Mouse (Mus musculus): ENCODE measurements around the gene Lsm2. TPM values are rescaled to one million over a fixed set of nuclear protein-coding genes. Genes with fewer than 3 reads are reported as not detected.
"Not testable (repeated sequence)": the region's sequence is repeated elsewhere in the genome, so short reads cannot be mapped to it uniquely, and the experiment has no call there.

Gene Lsm2
- polyA plus RNA-seq (2016; fragmentation: Nextera tagmentation; extraction: Ambion mirVana), result 150 and 158 TPM in 2 replicates

DNA sequence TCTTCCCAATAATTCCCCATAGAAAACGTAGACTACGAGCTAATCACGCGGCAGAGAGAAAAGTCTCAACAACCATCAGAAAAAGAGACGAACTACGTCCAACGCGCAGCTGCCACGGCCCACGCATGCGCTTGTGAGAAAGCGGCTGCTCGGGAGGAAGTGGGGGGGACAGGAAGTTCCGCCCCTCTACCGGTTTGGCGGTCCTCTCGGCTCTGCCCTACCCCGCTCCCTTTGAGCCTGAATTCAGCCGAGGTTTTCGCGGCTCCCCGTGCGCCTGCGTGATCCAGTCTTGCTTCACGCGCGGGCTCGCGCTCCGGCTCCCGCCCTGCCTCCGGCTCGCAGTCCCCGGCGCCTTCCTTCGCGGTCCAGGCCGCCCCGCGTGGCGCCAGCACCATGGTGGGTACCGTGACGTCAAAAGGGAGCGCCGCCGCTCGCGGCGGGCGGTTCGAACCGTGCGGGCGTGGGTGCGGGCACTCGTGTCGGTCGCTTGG is at the start of gene Lsm2:
Lsm2 (plus strand) TSS at position 173 of the 491 bp plus-strand sequence.
- peak within 1 kb of the TSS; percentile 80 for H3K9ac ChIP-seq
- H3K36me3 ChIP-seq, result peaks cover 23% of the 10 kb centered on the region
- H3K4me3 ChIP-seq, result peak within 1 kb of the TSS; percentile 78
- H3K4me1 ChIP-seq, result peaks cover 13% of the 10 kb centered on the region
- ATAC-seq (ENCODE audit: low FRiP score, low read depth), result peak; percentile 90
- peak within 1 kb of the TSS; percentile 87 for H3K27ac ChIP-seq
- H3K4me2 ChIP-seq (replicated peaks), result peak within 1 kb of the TSS; percentile 73
- H3K27me3 ChIP-seq (replicated peaks), result no peaks in the 10 kb centered on the region
- no peaks in the 10 kb centered on the region for H3K9me3 ChIP-seq
- under 1% methylated on average over 58 of the region's 58 CpGs for WGBS

DNA sequence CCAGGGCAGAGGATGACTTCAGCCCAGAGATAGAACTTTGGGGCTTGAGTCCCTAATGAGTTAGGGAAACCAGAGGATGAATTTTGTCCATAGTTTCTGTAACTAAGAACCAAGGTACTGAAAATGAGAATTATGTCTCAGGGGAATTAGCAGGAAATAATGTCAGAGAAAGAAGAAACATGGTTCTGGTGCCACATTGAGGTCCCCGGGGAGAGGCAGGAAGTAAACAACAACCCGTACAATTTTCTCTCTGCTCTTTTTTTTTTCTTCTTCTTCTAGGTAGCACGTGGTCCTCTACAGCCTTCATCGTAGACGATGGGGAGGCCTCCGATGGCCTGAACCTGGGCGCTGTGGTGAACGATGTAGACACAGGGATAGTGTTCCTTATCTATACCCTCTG is 49.4 kb upstream of the Lsm2 start:
- H3K4me1 ChIP-seq, result peaks cover 11% of the 10 kb centered on the region; the same call in 1 of the 2 replicates
- peak overlapping the region; percentile 80; the same call in 1 of the 2 replicates for H3K9ac ChIP-seq
- no peak overlapping the region for H3K4me3 ChIP-seq
- H3K9me3 ChIP-seq, result no peaks in the 10 kb centered on the region
- H3K27ac ChIP-seq, result no peak overlapping the region
- 93% methylated on average over 8 of the region's 8 CpGs for WGBS
- H3K36me3 ChIP-seq, result peaks cover 18% of the 10 kb centered on the region
- no peaks in the 10 kb centered on the region for H3K27me3 ChIP-seq (replicated peaks)
- peak overlapping the region; percentile 96 for H3K4me2 ChIP-seq (replicated peaks)
- no peak for ATAC-seq (ENCODE audit: low FRiP score, low read depth)

DNA sequence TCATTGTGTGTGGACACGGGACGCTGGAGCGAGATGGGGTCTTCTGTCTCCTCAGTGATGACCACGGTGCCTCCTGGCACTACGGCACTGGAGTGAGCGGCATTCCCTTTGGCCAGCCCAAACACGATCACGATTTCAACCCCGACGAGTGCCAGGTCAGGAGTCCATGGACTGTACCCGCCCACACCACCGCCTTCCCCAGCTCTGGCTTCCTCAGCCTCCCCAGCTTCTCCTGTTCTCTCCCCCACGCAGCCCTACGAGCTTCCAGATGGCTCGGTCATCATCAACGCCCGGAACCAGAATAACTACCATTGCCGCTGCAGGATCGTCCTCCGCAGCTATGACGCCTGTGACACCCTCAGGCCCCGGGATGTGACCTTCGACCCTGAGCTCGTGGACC is 47.6 kb upstream of the Lsm2 start:
- WGBS, result 76% methylated on average over 24 of the region's 24 CpGs
- H3K27me3 ChIP-seq (replicated peaks), result no peaks in the 10 kb centered on the region
- ATAC-seq (ENCODE audit: low FRiP score, low read depth), result no peak
- H3K9me3 ChIP-seq, result no peaks in the 10 kb centered on the region
- peaks cover 11% of the 10 kb centered on the region; the same call in 1 of the 2 replicates for H3K4me1 ChIP-seq
- H3K4me2 ChIP-seq (replicated peaks), result 0 out of 2 replicates have a peak overlapping the region, but pooled peaks have one; percentile 0
- no peak overlapping the region for H3K27ac ChIP-seq
- H3K9ac ChIP-seq, result no peak overlapping the region
- H3K4me3 ChIP-seq, result no peak overlapping the region
- H3K36me3 ChIP-seq, result peaks cover 18% of the 10 kb centered on the region

DNA sequence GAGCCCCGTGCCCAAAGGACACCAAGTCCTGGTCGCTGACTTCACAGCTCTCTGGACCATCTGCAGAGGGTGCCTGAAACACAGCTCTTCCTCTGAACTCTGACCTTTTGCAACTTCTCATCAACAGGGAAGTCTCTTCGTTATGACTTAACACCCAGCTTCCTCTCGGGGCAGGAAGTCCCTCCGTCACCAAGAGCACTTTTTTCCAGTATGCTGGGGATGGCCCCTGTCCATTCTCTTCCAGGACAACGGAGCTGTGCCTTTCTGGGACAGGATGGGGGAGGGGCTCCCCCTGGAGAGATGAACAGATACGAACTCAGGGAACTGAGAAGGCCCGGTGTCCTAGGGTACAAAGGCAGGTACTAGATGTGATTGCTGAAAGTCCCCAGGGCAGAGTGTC is 46.8 kb upstream of the Lsm2 start:
- Histone ChIP-seq H3K4me1 (peaks cover 11% of the 10 kb centered on the region; the same call in 1 of the 2 replicates), H3K4me3 (no peak overlapping the region), H3K9me3 (no peaks in the 10 kb centered on the region), H3K9ac (no peak overlapping the region), H3K36me3 (peaks cover 18% of the 10 kb centered on the region), H3K27ac (no peak overlapping the region), H3K27me3 (replicated peaks) (no peaks in the 10 kb centered on the region), H3K4me2 (replicated peaks) (no peak overlapping the region)
- 55% methylated on average over 8 of the region's 8 CpGs for WGBS
- no peak for ATAC-seq (ENCODE audit: low FRiP score, low read depth)

DNA sequence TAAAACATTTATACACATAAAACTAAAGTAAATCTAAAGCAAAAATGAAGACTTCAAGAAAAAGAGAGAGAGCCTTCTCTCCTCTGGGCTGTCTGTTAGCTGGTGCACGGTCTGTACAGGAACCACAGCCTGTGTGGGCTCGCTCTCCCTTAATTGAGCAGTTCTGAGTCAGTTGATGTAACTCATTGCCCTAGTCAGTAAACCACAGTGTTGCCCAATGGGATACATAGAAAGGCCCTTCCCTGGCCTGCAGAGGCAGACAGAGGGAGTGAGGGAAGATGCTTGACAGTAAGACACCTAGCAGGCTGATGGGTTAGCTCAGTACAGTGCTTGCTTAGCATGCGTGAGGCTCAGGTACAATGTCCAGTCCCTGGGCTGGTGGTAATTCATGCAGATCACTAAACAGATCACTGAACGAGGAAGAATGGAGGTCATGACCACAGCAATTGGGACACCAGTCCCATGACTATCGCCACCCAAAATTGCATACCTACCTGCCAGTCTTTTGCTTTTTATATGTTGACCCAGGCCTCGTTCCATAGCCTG is 43.6 kb upstream of the Lsm2 start:
- peaks cover 5% of the 10 kb centered on the region; the same call in 1 of the 2 replicates for H3K4me1 ChIP-seq
- 83% methylated on average over 6 of the region's 6 CpGs for WGBS
- no peaks in the 10 kb centered on the region for H3K27me3 ChIP-seq (replicated peaks)
- no peak for ATAC-seq (ENCODE audit: low FRiP score, low read depth)
- H3K9ac ChIP-seq, result no peak overlapping the region
- H3K4me2 ChIP-seq (replicated peaks), result no peak overlapping the region
- H3K36me3 ChIP-seq, result peaks cover 18% of the 10 kb centered on the region
- no peaks in the 10 kb centered on the region for H3K9me3 ChIP-seq
- H3K27ac ChIP-seq, result no peak overlapping the region
- no peak overlapping the region for H3K4me3 ChIP-seq

DNA sequence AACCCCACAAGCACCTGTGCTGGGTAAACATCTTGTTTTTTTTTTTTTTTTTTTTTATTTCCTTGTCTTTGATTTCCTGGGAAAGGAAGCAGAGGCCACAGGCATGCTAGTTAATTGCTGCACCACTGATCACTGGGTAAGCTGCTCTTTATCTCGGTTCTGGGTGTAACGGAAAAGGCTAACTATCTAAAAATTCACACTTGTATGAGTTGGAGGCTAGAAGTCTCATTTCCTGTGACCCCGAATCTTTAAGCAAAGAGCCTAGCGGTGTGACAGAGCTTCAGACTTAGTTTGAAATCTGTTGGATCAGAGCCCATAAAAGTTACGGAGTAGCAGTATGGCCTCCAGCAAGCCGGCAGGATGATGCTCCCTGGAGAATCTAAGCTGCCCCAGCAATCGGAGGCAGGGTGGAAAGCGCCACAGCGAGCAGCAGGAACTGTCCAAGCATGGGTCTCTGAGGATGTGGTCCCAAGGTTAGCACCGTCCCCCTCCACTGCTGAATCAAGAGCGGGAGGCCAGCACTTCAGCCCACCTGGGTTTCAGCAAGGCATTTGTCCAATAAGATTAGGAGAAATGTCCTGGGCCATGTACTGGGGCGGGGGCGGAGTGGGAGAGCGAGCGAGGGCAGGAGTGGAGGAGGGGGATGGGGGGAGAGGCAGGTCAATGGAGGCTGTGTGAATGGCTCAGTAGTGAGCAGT is 40.2 kb upstream of the Lsm2 start:
- no peak overlapping the region for H3K27ac ChIP-seq

DNA sequence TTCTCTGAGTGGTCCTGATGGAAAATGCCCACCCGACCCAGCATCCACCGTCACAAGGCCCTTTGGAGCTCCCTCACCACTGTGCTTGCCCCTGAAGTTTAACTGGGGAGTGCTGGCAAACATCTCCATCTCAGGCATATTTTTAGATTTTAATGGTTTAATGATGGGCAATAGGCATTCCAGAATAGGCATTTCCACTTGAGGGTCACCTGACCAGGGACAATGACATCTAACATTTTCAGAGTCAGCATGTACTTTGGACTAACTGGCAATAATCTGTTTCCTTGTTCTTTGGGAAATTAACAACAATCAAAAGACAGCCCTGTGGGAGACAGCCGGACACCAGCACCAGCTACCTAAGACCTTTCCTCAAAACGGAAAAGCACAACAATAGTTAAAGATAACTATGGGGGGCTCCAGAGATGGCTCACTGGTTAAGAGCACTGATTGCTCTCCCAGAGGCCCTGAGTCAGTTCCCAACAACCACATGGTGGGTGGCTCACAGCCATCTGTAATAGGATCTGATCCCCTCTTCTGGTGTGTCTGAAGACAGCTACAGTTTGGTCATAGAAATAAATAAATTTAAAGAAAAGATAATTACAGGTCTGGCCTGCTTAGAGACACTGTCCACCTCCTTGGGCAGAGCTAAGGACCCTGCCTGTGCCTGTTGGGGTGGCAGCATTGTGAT is 38.4 kb upstream of the Lsm2 start:
- H3K4me3 ChIP-seq, result no peak overlapping the region
- no peaks in the 10 kb centered on the region for H3K36me3 ChIP-seq
- peaks cover 5% of the 10 kb centered on the region; the same call in 1 of the 2 replicates for H3K4me1 ChIP-seq
- H3K27me3 ChIP-seq (replicated peaks), result no peaks in the 10 kb centered on the region
- WGBS, result 77% methylated on average over 4 of the region's 4 CpGs
- H3K9me3 ChIP-seq, result no peaks in the 10 kb centered on the region
- no peak overlapping the region for H3K9ac ChIP-seq
- no peak for ATAC-seq (ENCODE audit: low FRiP score, low read depth)
- H3K27ac ChIP-seq, result no peak overlapping the region
- H3K4me2 ChIP-seq (replicated peaks), result no peak overlapping the region

More for the DNA sequence above, 40.2 kb upstream of the Lsm2 start:
- Histone ChIP-seq H3K9ac (0 out of 2 replicates have a peak overlapping the region, but pooled peaks have one; percentile 18), H3K4me3 (peak overlapping the region; percentile 5; the same call in 1 of the 2 replicates), H3K4me2 (replicated peaks) (peak overlapping the region; percentile 53), H3K4me1 (peaks cover 5% of the 10 kb centered on the region; the same call in 1 of the 2 replicates), H3K9me3 (no peaks in the 10 kb centered on the region), H3K27me3 (replicated peaks) (no peaks in the 10 kb centered on the region), H3K36me3 (peaks cover 2% of the 10 kb centered on the region; the same call in 1 of the 2 replicates)
- no peak for ATAC-seq (ENCODE audit: low FRiP score, low read depth)
- whole genome bisulfite sequencing, result 7% methylated on average over 15 of the region's 15 CpGs

DNA sequence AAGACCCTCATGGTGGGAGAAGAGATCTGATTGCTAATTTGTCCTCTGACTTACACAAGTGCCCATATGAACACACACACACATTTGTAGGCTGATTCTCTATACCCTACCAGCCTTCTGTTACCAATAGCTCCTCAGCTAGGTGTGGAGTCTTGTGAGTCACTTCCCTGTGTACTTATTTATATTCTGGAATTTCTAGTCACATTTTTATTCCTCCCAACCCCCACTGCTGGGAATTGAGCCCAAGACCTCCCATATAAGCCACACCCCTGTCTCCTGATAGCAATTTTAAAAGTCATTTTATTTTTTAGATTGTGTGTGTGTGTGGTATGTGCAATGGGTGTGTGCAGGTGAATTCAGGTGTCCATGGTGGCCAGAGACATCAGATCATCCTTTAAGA is 37.3 kb upstream of the Lsm2 start:
- H3K27ac ChIP-seq, result no peak overlapping the region
- H3K4me1 ChIP-seq, result peaks cover 5% of the 10 kb centered on the region; the same call in 1 of the 2 replicates
- H3K9ac ChIP-seq, result no peak overlapping the region
- no peak overlapping the region for H3K4me2 ChIP-seq (replicated peaks)
- no peaks in the 10 kb centered on the region for H3K9me3 ChIP-seq
- H3K27me3 ChIP-seq (replicated peaks), result no peaks in the 10 kb centered on the region
- H3K36me3 ChIP-seq, result peaks cover 1% of the 10 kb centered on the region
- ATAC-seq (ENCODE audit: low FRiP score, low read depth), result no peak
- no peak overlapping the region for H3K4me3 ChIP-seq

DNA sequence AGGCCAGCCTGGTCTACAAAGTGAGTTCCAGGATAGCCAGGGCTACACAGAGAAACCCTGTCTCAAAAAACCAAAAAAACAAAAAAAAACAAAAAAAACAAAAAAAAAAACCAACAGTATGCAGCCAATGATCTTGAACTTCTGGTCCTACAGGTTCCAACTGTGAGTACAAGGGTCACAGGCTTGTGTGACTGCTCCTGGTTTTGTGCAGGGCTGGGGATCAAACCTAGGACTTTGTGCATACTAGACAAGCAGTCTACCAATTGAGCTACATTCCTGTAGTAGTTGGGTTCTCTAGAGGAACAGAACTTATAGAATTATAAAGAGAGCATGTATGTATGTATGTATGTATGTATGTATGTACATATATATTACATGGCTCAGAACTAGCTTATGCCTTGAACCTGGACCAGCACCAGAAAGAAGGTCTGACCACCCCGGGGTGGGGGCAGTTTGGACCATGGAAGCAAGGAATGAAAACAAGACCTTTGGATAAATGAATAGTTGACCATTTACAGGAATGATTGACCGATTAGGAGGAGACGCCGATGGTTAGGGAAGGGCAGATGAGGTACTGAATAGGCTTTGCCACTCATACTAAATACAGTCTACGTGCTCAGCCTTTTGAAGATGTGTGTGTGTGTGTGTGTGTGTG is 35.0 kb upstream of the Lsm2 start:
- H3K9me3 ChIP-seq, result no peaks in the 10 kb centered on the region
- ATAC-seq (ENCODE audit: low FRiP score, low read depth), result no peak
- WGBS, result 94% methylated on average over 5 of the region's 5 CpGs

DNA sequence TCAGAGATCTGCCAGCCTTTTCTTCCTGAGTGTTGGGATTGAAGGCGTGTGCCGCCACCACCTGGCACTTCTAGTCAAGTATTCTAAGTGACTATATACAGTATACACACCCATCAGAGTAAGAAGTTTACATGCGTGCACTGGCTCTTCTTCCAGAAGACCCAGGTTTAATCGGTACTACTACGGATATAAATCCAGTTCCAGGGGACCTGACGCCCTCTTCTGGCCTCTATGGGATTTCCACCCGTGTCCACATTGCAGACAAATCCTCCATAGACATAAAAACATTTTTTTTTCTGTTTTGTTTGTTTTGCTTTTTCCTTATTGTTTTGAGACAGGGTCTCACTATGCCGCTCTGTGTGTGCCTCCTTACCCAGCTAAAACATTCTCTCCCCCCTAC is 34.1 kb upstream of the Lsm2 start:
- no peak for ATAC-seq (ENCODE audit: low FRiP score, low read depth)
- no peaks in the 10 kb centered on the region for H3K27me3 ChIP-seq (replicated peaks)
- H3K9ac ChIP-seq, result no peak overlapping the region
- peaks cover 18% of the 10 kb centered on the region for H3K36me3 ChIP-seq
- no peaks in the 10 kb centered on the region for H3K9me3 ChIP-seq
- H3K4me3 ChIP-seq, result no peak overlapping the region
- H3K4me1 ChIP-seq, result peaks cover 9% of the 10 kb centered on the region; the same call in 1 of the 2 replicates
- H3K27ac ChIP-seq, result no peak overlapping the region
- WGBS, result 30% methylated on average over 8 of the region's 8 CpGs
- no peak overlapping the region for H3K4me2 ChIP-seq (replicated peaks)

More for the DNA sequence above, 35.0 kb upstream of the Lsm2 start:
- H3K27me3 ChIP-seq (replicated peaks), result no peaks in the 10 kb centered on the region
- H3K27ac ChIP-seq, result no peak overlapping the region
- no peak overlapping the region for H3K4me2 ChIP-seq (replicated peaks)
- peaks cover 18% of the 10 kb centered on the region for H3K36me3 ChIP-seq
- no peak overlapping the region for H3K9ac ChIP-seq
- H3K4me1 ChIP-seq, result peaks cover 12% of the 10 kb centered on the region
- no peak overlapping the region for H3K4me3 ChIP-seq

DNA sequence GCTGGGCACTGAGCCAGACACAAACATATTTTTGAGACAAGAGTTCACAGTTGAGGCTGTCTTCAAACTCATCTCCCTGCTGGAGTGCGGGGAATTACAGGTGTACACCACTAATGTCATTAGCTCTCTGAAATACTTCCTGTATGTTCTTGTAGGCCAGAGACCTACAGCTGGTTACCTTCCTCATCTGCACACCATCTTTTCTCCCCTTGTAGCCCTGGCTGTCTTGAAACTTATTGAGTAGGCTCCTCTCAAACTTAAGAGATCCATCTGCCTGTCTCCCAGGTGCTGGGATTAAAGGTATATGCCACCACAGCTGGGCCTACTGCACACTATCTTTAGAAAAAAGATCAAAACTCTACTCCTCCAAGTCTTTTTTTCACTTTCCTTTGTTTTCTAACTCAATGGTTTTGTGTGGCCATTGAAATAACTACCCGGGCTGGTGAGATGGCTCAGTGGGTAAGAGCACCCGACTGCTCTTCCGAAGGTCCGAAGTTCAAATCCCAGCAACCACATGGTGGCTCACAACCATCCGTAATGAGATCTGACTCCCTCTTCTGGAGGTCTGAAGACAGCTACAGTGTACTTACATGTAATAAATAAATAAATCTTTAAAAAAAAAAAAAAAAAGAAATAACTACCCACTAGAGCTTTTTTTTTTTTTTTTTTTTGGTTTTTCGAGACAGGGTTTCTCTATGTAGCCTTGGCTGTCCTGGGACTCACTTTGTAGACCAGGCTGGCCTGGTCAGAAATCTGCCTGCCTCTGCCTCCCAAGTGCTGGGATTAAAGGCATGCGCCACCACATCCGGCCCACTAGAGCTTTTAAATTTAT is 32.7 kb upstream of the Lsm2 start:
- not testable (repeated sequence) for H3K9ac ChIP-seq; H3K4me1 ChIP-seq; H3K27me3 ChIP-seq (replicated peaks); H3K4me3 ChIP-seq; H3K27ac ChIP-seq; ATAC-seq (ENCODE audit: low FRiP score, low read depth); H3K9me3 ChIP-seq
- Histone ChIP-seq H3K4me2 (replicated peaks) (0 out of 2 replicates have a peak overlapping the region, but pooled peaks have one; percentile 26), H3K36me3 (peaks cover 18% of the 10 kb centered on the region)
- WGBS, result 62% methylated on average over 9 of the region's 9 CpGs
